ENCODE assay signal across 9 mouse cellular contexts in the genomic region with DNA sequence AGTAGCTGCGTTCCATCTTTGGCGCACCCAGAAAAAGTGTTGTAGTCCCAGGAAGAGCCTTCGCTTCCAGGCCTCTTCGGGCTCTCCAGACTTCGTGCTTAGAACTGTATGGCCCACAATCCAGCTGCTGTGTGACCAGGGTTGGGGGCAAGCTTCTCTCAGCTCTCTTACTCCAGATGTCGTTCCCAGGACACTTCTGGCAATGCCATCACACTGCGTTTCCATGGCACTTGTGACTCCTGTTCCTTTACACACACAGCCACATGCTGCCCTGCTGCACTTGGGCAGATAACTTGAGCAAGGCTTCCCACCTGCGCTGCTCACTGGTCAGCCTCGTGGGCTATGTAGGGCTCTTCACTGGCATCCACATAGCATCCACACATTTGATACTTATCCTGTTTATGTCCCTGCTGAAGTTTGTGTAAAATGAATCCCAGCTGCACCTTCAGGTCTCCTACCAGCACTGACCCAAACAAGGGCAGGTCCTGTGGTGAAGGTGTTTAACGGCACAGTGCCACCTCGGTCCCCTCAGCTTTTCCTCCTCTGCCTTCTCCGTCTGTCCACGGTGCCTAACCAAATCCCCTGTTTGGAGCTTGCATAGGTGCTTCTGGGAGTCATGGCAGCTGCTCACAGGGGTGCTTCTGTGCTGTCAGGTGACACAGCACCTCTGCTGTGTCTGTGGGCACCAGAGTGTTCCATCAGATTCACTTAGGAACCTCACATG. TPM values are rescaled to one million over a fixed set of nuclear protein-coding genes. Genes with fewer than 3 reads are reported as not detected.
DNase-seq lines count a peak whose midpoint lies in the region; ATAC-seq and TF ChIP-seq lines count a peak whose summit lies in the region.
"Had no signal": no experiment of that assay in that cellular context is flagged by ENCODE, and none has a peak within 500 bp of the region (broad histone marks: within the 10 kb centered on the region; RNA-seq: fewer than 3 reads in every experiment).

No protein-coding gene starts in this region.

- H3K4me2 ChIP-seq in hindbrain, postnatal 0 days (ENCODE audit: low read depth, low read length) = no peak overlapping the region
- H3K4me2 ChIP-seq in neural tube, embryonic 12.5 days (replicated peaks) = peak overlapping the region; percentile 62; the same call in 1 of the 2 replicates

- no peaks in the 10 kb centered on the region for H3K9me3 ChIP-seq in hindbrain, postnatal 0 days (ENCODE audit: low read length)
- no peaks in the 10 kb centered on the region; the same call in 1 of the 2 replicates for H3K9me3 ChIP-seq in neural tube, embryonic 12.5 days

- H3K27ac ChIP-seq in left cerebral cortex, adult 2 months = peak overlapping the region; percentile 97
- peak overlapping the region; percentile 99 for H3K27ac ChIP-seq in embryonic fibroblast, embryonic 13.5 days (ENCODE audit: insufficient read depth, low read length)
- H3K27ac ChIP-seq in hindbrain, postnatal 0 days = peak overlapping the region; percentile 99
- peak overlapping the region; percentile 99 for H3K27ac ChIP-seq in neural tube, embryonic 12.5 days

- H3K4me3 ChIP-seq in left cerebral cortex, adult 2 months = no peak overlapping the region
- no peak overlapping the region for H3K4me3 ChIP-seq in embryonic fibroblast, embryonic 13.5 days (ENCODE audit: insufficient read depth, low read length)
- H3K4me3 ChIP-seq in hindbrain, postnatal 0 days (ENCODE audit: low read length) = no peak overlapping the region
- H3K4me3 ChIP-seq in neural tube, embryonic 12.5 days = no peak overlapping the region

- TF ChIP-seq POLR2A in embryonic fibroblast, embryonic 13.5 days (IDR thresholded peaks at IDR 0.05; ENCODE audit: low read depth, low read length) = no peak

- intact Hi-C loops in left cerebral cortex, adult 2 months (cut with DNase I) = loop anchor here (2.0 kb wide), 1 partner anchor 117 kb away; no protein-coding TSS in a partner anchor
- intact Hi-C loops in left cerebral cortex, postnatal 14 days (cut with DNase I) = no loop called here

- H3K9ac ChIP-seq in hindbrain, postnatal 0 days (replicated peaks; ENCODE audit: low read length) = no peak overlapping the region
- H3K9ac ChIP-seq in neural tube, embryonic 12.5 days = no peak overlapping the region

- H3K27me3 ChIP-seq in hindbrain, postnatal 0 days (ENCODE audit: insufficient read depth, low read length) = no peaks in the 10 kb centered on the region
- H3K27me3 ChIP-seq in neural tube, embryonic 12.5 days (replicated peaks) = no peaks in the 10 kb centered on the region

- 88% methylated on average over 13 of the region's 13 CpGs for WGBS in hindbrain, postnatal 0 days
- WGBS in neural tube, embryonic 12.5 days = 90% methylated on average over 13 of the region's 13 CpGs

- DNase-seq in left cerebral cortex, adult 2 months (ENCODE audit: extremely low spot score in 1 of 2, low spot score in 2 of 2) = no peak
- no peak for DNase-seq in left cerebral cortex, postnatal 14 days (ENCODE audit: low spot score in 2 of 2)
- DNase-seq in hindbrain, postnatal 0 days (ENCODE audit: low spot score) = no peak
- DNase-seq in layer of hippocampus, adult 9-11 months = no peak
- DNase-seq in adrenal gland, adult 8-10 months = no peak

- TF ChIP-seq CTCF in left cerebral cortex, adult 2 months (IDR thresholded peaks at IDR 0.05) = no peak
- no peak for TF ChIP-seq CTCF in embryonic fibroblast, embryonic 13.5 days (IDR thresholded peaks at IDR 0.05; ENCODE audit: borderline replicate concordance, insufficient read depth, low read length)
- TF ChIP-seq CTCF in hindbrain, postnatal 0 days (IDR thresholded peaks at IDR 0.05; ENCODE audit: low read depth) = no peak

- ATAC-seq in hindbrain, postnatal 0 days = no peak
- ATAC-seq in neural tube, embryonic 12.5 days (ENCODE audit: low FRiP score, low read depth) = no peak
- ATAC-seq in erythroblast, adult 5-6 weeks (replicated peaks; ENCODE audit: low FRiP score, poor library complexity, severe bottlenecking) = no peak

- H3K36me3 ChIP-seq in hindbrain, postnatal 0 days (ENCODE audit: insufficient read depth, low read length) = peaks cover 4% of the 10 kb centered on the region; the same call in 1 of the 2 replicates
- no peaks in the 10 kb centered on the region for H3K36me3 ChIP-seq in neural tube, embryonic 12.5 days

- H3K4me1 ChIP-seq in embryonic fibroblast, embryonic 13.5 days (ENCODE audit: control insufficient read depth, insufficient read depth, low read length) = peaks cover 36% of the 10 kb centered on the region
- H3K4me1 ChIP-seq in hindbrain, postnatal 0 days (ENCODE audit: insufficient read depth, low read length) = peaks cover 36% of the 10 kb centered on the region
- peaks cover 62% of the 10 kb centered on the region for H3K4me1 ChIP-seq in neural tube, embryonic 12.5 days

RNA-seq across cellular contexts. Expression of gene Hacl1, which starts 22.5 kb away (rescaled TPM):
- 1 to 10 TPM; 4.4 to 6.7 TPM for total RNA-seq in left cerebral cortex, adult 2 months (2021)
- 1 to 10 TPM; 5.0 to 6.9 TPM for total RNA-seq in left cerebral cortex, postnatal 14 days (2021)
- polyA plus RNA-seq in embryonic fibroblast, embryonic 13.5 days (2011; ENCODE audit: insufficient read length, low read depth, missing spikeins) = 11.0 and 11.5 TPM in 2 replicates
- total RNA-seq in hindbrain, postnatal 0 days (2014; rRNA removed) = 6.3 and 12.8 TPM in 2 replicates
- polyA plus RNA-seq in hindbrain, postnatal 0 days (2015; fragmentation: Nextera tagmentation; extraction: Ambion mirVana) = 10.9 and 11.3 TPM in 2 replicates
- 7.8 and 8.1 TPM in 2 replicates for polyA plus RNA-seq in neural tube, embryonic 12.5 days (2016; fragmentation: Nextera tagmentation; extraction: Ambion mirVana)
- 10 to 100 TPM; 30.2 to 50.3 (median 41.6) TPM for total RNA-seq in adrenal gland, adult 8-10 months (2022)
- 0.58 and 11.5 TPM in 2 replicates for total RNA-seq in erythroblast, adult 5-6 weeks (2015; ENCODE audit: low replicate concordance)
- total RNA-seq in erythroblast, adult 5-6 weeks (2017; ENCODE audit: low replicate concordance) = 11.2 and 18.7 TPM in 2 replicates

RNA-seq across cellular contexts. Expression of gene Btd, which starts 22.7 kb away (rescaled TPM):
- total RNA-seq in left cerebral cortex, adult 2 months (2021) = 1 to 10 TPM; 8.4 to 8.8 TPM
- 1 to 10 TPM; 7.9 to 8.5 TPM for total RNA-seq in left cerebral cortex, postnatal 14 days (2021)
- 13.6 and 15.8 TPM in 2 replicates for polyA plus RNA-seq in embryonic fibroblast, embryonic 13.5 days (2011; ENCODE audit: insufficient read length, low read depth, missing spikeins)
- total RNA-seq in hindbrain, postnatal 0 days (2014; rRNA removed) = 30.8 and 42.4 TPM in 2 replicates
- polyA plus RNA-seq in hindbrain, postnatal 0 days (2015; fragmentation: Nextera tagmentation; extraction: Ambion mirVana) = 22.4 and 24.5 TPM in 2 replicates
- polyA plus RNA-seq in neural tube, embryonic 12.5 days (2016; fragmentation: Nextera tagmentation; extraction: Ambion mirVana) = 16.0 and 16.1 TPM in 2 replicates
- 10 to 100 TPM; 49.5 to 78.3 (median 62.2) TPM for total RNA-seq in adrenal gland, adult 8-10 months (2022)
- 5.6 and 18.3 TPM in 2 replicates for total RNA-seq in erythroblast, adult 5-6 weeks (2015; ENCODE audit: low replicate concordance)
- total RNA-seq in erythroblast, adult 5-6 weeks (2017; ENCODE audit: low replicate concordance) = 4.5 and 5.3 TPM in 2 replicates

RNA-seq across cellular contexts. Expression of gene Gm49387, which starts 22.9 kb away (rescaled TPM):
- total RNA-seq in left cerebral cortex, adult 2 months (2021) = not detected
- total RNA-seq in left cerebral cortex, postnatal 14 days (2021) = not detected
- not detected in 2 replicates for polyA plus RNA-seq in embryonic fibroblast, embryonic 13.5 days (2011; ENCODE audit: insufficient read length, low read depth, missing spikeins)
- total RNA-seq in hindbrain, postnatal 0 days (2014; rRNA removed) = not detected in 2 replicates
- polyA plus RNA-seq in hindbrain, postnatal 0 days (2015; fragmentation: Nextera tagmentation; extraction: Ambion mirVana) = 1.2 TPM in 1 of 2 replicates, not detected in the other
- 0.15 TPM in 1 of 2 replicates, not detected in the other for polyA plus RNA-seq in neural tube, embryonic 12.5 days (2016; fragmentation: Nextera tagmentation; extraction: Ambion mirVana)
- total RNA-seq in adrenal gland, adult 8-10 months (2022) = not detected
- 2.7 TPM in 1 of 2 replicates, not detected in the other for total RNA-seq in erythroblast, adult 5-6 weeks (2015; ENCODE audit: low replicate concordance)
- total RNA-seq in erythroblast, adult 5-6 weeks (2017; ENCODE audit: low replicate concordance) = not detected in 2 replicates
- total RNA-seq: layer of hippocampus, adult 18-20 months had no signal
